Mouse (Mus musculus) inflammation-experienced regulatory T-cells, adult 16 weeks (primary cell): Measurements from ENCODE around the gene Ttll10. TPM values are rescaled to one million over a fixed set of nuclear protein-coding genes. Genes with fewer than 3 reads are reported as not detected.

Source experiments
- polyA plus RNA-seq: library from polyadenylated mRNA; unstranded; fragments of 100-300 nt; shearing (Covaris generic); gene quantifications from one replicate; pipeline ENCODE4 v1.2.1, GENCODE M21; 2017

Ttll10 gene
- 0.26 TPM for polyA plus RNA-seq

DNA sequence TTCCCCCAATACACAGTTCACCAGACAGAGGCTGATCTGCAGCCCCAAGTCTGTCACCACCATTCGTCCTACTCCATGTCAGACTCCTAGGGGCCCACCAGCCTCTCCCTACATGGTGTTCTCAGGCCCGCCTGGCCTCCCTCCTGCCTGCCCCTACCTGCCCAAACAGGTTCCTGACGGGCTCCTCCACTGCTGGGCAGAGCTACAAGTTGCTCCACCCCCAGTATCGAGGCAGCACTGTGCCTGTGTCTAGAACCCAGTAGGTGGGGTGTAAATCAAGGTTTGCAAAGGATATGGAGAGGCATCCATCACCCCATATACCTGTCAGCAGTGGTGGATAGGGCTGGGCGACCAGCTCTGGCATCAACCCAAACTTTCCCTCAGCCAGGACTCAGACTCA, at the start of gene Ttll10:
TSS of gene Ttll10 (minus strand) at position 154 of the 400 bp plus-strand sequence.

DNA sequence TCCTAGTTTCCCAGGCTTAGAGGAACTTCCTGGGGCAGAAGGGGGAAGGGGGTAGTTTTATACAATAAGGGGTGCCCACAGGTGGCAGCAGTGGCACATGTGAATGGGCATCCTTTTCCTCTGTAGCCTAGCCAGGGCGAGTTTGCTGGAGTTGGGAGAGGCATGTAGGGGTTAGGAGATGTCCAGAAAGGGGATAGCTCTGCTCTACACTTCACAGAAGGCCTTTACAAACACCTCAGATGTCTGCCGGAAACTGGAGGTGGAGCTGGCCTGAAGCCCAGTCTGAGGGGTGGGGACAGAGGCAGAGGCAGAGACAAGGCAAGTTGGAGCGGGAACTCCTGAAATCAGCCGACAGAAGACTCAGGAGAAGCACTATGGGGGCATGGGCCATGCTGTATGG, 33.2 kb downstream of the Ttll10 start, which contains the start of gene Tnfrsf18:
TSS of gene Tnfrsf18 (plus strand) at position 152 of the 400 bp plus-strand sequence.

DNA sequence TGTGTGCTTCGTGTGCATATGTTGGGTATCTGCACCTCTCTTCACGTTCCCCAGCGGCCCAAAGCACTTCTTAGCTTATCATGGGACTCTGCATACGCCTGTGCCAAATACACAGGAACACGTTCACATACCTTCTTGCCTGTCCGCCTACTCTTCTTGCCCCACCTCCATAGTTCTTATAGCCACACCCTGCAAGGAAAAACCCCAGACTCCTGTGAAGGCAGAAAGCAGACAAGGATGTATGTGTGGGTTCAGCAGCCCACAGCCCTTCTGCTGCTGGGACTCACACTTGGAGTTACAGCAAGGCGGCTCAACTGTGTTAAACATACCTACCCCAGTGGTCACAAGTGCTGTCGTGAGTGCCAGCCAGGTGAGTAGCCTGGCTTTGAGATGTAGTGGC, 45.6 kb downstream of the Ttll10 start, which contains the start of gene Tnfrsf4:
TSS of gene Tnfrsf4 (plus strand) at position 207 of the 400 bp plus-strand sequence.

DNA sequence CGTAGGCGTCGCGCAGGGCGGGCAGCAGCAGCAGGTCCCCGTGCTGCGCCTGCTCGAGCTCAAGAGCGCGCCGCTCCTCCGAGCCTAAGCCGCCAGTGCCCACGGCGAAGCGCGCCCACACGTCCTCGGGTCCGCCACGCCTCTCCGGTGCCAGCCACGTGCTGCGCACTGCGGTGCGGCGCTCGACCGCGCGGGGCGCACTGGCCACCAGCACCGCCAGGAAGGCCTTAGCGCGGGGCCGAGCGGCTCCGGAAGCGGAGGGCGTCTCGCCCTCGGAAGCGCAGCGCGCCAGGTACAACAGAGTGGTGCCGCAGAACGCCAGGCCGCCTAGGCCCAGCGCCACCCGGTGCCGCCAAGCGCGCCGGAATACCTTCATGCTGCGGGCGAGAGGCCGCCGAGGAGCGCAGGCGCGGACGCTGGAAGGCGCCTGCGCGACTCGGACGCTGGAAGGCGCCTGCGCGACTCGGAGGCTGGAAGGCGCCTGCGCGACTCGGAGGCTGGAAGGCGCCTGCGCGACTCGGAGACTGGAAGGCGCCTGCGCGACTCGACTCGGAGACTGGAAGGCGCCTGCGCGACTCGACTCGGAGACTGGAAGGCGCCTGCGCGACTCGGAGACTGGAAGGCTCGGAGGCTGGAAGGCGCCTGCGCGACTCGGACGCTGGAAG, 66.8 kb downstream of the Ttll10 start, which contains the start of the genes B3galt6 and Sdf4:
TSS of gene B3galt6 (minus strand) at position 409 of the 665 bp plus-strand sequence.
TSS of gene Sdf4 (plus strand) at position 632 of the 665 bp plus-strand sequence.

Other genes with a start within 250 kb of the Ttll10 start
- gene Ccnl2, start 246.9 kb downstream of the Ttll10 start, polyA plus RNA-seq = 217 TPM
- gene Aurkaip1, start 228.1 kb downstream of the Ttll10 start, polyA plus RNA-seq = 199 TPM
- 4.3 TPM for gene Mxra8, start 219.7 kb downstream of the Ttll10 start, polyA plus RNA-seq
- gene Dvl1, start 212.0 kb downstream of the Ttll10 start, polyA plus RNA-seq = 3.5 TPM
- gene Tas1r3, start 196.1 kb downstream of the Ttll10 start, polyA plus RNA-seq = 1.4 TPM
- 20.8 TPM for gene Cptp, start 190.0 kb downstream of the Ttll10 start, polyA plus RNA-seq
- gene Ints11, start 189.9 kb downstream of the Ttll10 start, polyA plus RNA-seq = 111 TPM
- 29.9 TPM for gene Pusl1, start 167.6 kb downstream of the Ttll10 start, polyA plus RNA-seq
- 8.2 TPM for gene Acap3, start 167.6 kb downstream of the Ttll10 start, polyA plus RNA-seq
- gene Ube2j2, start 115.6 kb downstream of the Ttll10 start, polyA plus RNA-seq = 19.8 TPM
- 15.3 TPM for gene C1qtnf12, start 97.1 kb downstream of the Ttll10 start, polyA plus RNA-seq
- gene B3galt6, start 66.8 kb downstream of the Ttll10 start, polyA plus RNA-seq = 1.6 TPM
- 605 TPM for gene Sdf4, start 66.5 kb downstream of the Ttll10 start, polyA plus RNA-seq
- gene Tnfrsf4, start 45.6 kb downstream of the Ttll10 start, polyA plus RNA-seq = 1,006 TPM
- 795 TPM for gene Tnfrsf18, start 33.2 kb downstream of the Ttll10 start, polyA plus RNA-seq
- 46.9 TPM for gene 9430015G10Rik, start 50.6 kb upstream of the Ttll10 start, polyA plus RNA-seq
- gene Rnf223, start 71.1 kb upstream of the Ttll10 start, polyA plus RNA-seq = 0.20 TPM
- gene Agrn, start 138.1 kb upstream of the Ttll10 start, polyA plus RNA-seq = 2.0 TPM
- 44.2 TPM for gene Isg15, start 141.4 kb upstream of the Ttll10 start, polyA plus RNA-seq
- 31.8 TPM for gene AW011738, start 143.9 kb upstream of the Ttll10 start, polyA plus RNA-seq
- 2.2 TPM for gene Perm1, start 156.5 kb upstream of the Ttll10 start, polyA plus RNA-seq
- gene Plekhn1, start 175.4 kb upstream of the Ttll10 start, polyA plus RNA-seq = 8.3 TPM
- 21.2 TPM for gene Noc2l, start 176.6 kb upstream of the Ttll10 start, polyA plus RNA-seq
- 5.8 TPM for gene Samd11, start 196.2 kb upstream of the Ttll10 start, polyA plus RNA-seq